Mouse (Mus musculus): ENCODE data around the gene Rab2b. TPM values are rescaled to one million over a fixed set of nuclear protein-coding genes. Genes with fewer than 3 reads are reported as not detected.

Gene Rab2b
- total and polyA plus RNA-seq, 3 experiments: 3.0 to 5.9 TPM; not detected in 1

DNA sequence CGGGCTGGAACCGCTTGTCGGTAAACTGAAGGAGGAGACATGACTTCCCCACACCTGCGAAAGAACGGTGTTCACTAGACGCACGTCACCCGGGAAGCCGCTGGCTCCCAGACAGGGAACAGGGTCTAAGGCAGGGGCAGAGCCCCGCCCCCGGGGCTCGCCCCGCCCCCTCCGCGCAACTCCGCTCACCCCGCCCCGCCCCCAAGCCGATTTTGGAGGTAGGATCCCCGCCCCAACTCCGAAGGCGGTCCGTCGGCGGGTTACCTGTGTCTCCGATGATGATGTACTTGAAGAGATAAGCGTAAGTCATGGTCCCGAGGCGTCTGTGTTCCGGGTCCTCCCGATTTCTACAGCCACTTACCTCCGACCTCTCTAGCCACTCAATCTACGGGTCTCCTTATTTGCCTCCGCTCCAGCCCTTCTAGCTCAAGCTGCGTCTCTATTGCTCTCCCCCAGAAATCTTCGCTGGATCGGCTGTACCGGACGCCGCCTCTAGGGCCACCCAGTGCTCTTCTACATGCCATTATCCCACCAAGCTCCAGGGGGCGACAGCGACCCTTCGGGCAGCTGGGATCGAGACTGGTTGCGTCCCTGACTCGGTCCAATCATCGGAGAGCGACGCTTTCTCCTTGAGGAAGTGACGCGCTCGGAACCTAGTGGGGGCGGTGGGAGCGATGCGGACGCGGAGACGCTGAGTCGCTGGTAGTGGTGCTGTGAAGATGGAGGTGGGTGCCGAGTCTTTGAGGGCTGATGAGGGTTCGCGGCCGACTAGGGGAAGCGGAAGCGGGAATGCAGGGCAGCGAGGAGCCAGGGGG lies at the start of gene Rab2b, which contains the start of gene Tox4 (continued):
- TF ChIP-seq ETS1 (IDR thresholded peaks at IDR 0.05; ENCODE audit: low read depth, low read length) (0 out of 2 replicates have a peak, but pooled peaks have one; percentile 30), MYB (IDR thresholded peaks at IDR 0.05; ENCODE audit: low read depth, low read length) (no peak), MEF2A (IDR thresholded peaks at IDR 0.05; ENCODE audit: extremely low read depth, insufficient replicate concordance, low read depth, low read length, poor library complexity, severe bottlenecking) (no peak), JUND (IDR thresholded peaks at IDR 0.05; ENCODE audit: low read depth, low read length) (no peak)

DNA sequence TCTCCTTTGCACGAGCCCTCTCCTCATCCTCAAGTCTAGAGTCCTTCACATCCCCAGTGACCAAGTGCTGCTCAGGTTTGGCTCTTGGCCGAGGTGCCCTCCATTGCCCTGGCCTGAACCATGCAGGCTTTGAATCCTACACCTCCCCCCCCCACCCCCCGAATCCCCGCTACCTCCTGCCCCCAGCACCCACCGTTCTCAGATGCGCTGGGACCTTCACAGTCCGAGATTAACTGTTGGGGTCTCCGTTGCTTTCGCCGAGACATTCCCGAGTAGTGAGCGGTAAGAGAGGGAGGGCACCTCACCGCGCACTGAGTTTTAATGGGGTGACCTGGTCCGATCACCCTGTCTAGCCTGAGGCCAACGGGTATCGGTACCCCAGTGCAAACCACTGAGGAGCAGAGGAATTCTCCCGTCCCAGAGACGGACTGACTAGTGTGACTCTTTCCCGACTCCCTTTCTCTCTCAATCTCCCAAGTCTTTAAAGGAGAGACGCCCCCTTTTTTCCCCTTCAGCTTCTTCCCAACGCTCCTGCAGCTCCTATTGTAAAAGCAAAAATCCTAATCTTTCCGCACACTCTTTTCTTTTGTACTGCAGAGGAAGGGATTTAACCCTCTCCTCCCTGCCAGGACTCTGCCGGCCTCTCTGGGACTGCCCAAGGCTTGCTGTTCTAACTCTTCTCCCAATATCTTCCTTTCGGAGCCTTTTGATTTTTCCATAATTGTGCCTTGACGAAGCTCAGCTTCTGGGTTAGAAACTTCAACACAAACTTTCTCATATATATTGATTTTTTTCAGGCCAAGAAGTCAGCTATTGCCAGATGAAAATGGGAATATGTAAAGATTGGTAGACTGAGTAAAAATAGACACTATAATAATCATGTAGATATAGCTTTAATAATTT lies 48.8 kb upstream of the Rab2b start, which contains the start of gene Sall2:
Sall2 (minus strand) TSS at position 853 of the 903 bp plus-strand sequence.
- no peaks in the 10 kb centered on the region for H3K79me2 ChIP-seq (ENCODE audit: control insufficient read depth, insufficient read depth, low read length, poor library complexity)
- H3K27me3 ChIP-seq (ENCODE audit: control insufficient read depth in 1 of 2, insufficient read depth in 2 of 2, low read length in 2 of 2): peaks cover 15 to 42% of the 10 kb centered on the region in 2 experiments
- no peaks in the 10 kb centered on the region for H3K4me1 ChIP-seq (ENCODE audit: control insufficient read depth in 1 of 2, insufficient read depth in 2 of 2, low read length in 2 of 2)
- H3K4me3 ChIP-seq (ENCODE audit: control insufficient read depth in 1 of 2, insufficient read depth in 1 of 2, low read depth in 2 of 2, low read length in 2 of 2): no peak within 1 kb of the TSS
- DNase-seq (ENCODE audit: low read depth, low spot score): no peak
- H3K36me3 ChIP-seq (ENCODE audit: control insufficient read depth in 1 of 2, insufficient read depth in 2 of 2, low read length in 2 of 2): no peaks in the 10 kb centered on the region
- H3K9me3 ChIP-seq (replicated peaks; ENCODE audit: insufficient read depth, low read length): no peaks in the 10 kb centered on the region
- H3K9ac ChIP-seq (ENCODE audit: control insufficient read depth, low read depth, low read length, poor library complexity, severe bottlenecking): no peak within 1 kb of the TSS
- no peak within 1 kb of the TSS for H3K27ac ChIP-seq (ENCODE audit: control insufficient read depth, low read depth, low read length)
- TF ChIP-seq SIN3A (IDR thresholded peaks at IDR 0.05; ENCODE audit: low read length): no peak
- no peak for TF ChIP-seq MXI1 (IDR thresholded peaks at IDR 0.05; ENCODE audit: low read depth, low read length)
- TF ChIP-seq CTCF (IDR thresholded peaks at IDR 0.05 in 2 of 3, conservative IDR thresholded peaks at IDR 0.05 in 1 of 3; ENCODE audit: control insufficient read depth in 1 of 3, insufficient read depth in 1 of 3, low read depth in 2 of 3, low read length in 3 of 3, poor library complexity in 1 of 3, severe bottlenecking in 1 of 3): no peak
- TF ChIP-seq GABPA (IDR thresholded peaks at IDR 0.05; ENCODE audit: low read depth, low read length): no peak
- no peak for TF ChIP-seq ZNF384 (IDR thresholded peaks at IDR 0.05; ENCODE audit: low read depth, low read length)
- TF ChIP-seq EP300 (IDR thresholded peaks at IDR 0.05; ENCODE audit: low read depth in 1 of 2, low read length in 2 of 2): no peak
- no peak for TF ChIP-seq JUND (IDR thresholded peaks at IDR 0.05; ENCODE audit: low read depth, low read length)
- TF ChIP-seq ETS1 (IDR thresholded peaks at IDR 0.05; ENCODE audit: low read depth, low read length): no peak
- no peak for TF ChIP-seq GATA1 (IDR thresholded peaks at IDR 0.05; ENCODE audit: low read depth, low read length)
- no peak for TF ChIP-seq POLR2AphosphoS2 (IDR thresholded peaks at IDR 0.05; ENCODE audit: low read length)
- TF ChIP-seq NELFE (IDR thresholded peaks at IDR 0.05; ENCODE audit: low read depth, low read length): no peak
- TF ChIP-seq E2F4 (IDR thresholded peaks at IDR 0.05; ENCODE audit: borderline replicate concordance, low read depth, low read length): no peak
- no peak for TF ChIP-seq RAD21 (IDR thresholded peaks at IDR 0.05; ENCODE audit: low read depth, low read length)
